Mouse (Mus musculus) urinary bladder, postnatal 4 days (tissue): Measurements from ENCODE around the gene Thrap3.
"Not testable (repeated sequence)": the region's sequence is repeated elsewhere in the genome, so short reads cannot be mapped to it uniquely, and the experiment has no call there.

Source experiments
- DNase-seq, 2 experiments: peaks; one replicate each; pipeline ENCODE4 v3.0.0; 2021 to 2022; ENCODE audit warnings: low spot score in 2 of 2

Gene Thrap3

DNA sequence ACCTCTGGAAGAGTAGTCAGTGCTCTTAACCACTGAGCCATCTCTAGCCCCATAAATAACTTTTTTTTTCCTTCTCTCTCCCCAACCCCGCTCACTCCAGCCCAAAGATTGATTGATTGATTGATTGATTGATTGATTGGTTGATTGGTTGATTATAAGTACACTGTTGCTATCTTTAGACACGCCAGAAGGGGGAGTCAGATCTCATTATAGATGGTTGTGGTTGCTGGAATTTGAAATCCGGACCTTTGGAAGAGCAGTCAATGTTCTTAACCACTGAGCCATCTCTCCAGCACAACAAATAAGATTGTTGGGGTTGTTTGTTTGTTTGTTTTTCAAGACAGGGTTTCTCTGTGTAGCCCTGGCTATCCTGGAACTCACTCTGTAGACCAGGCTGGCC lies 17.0 kb upstream of the Thrap3 start:
- not testable (repeated sequence) for DNase-seq

DNA sequence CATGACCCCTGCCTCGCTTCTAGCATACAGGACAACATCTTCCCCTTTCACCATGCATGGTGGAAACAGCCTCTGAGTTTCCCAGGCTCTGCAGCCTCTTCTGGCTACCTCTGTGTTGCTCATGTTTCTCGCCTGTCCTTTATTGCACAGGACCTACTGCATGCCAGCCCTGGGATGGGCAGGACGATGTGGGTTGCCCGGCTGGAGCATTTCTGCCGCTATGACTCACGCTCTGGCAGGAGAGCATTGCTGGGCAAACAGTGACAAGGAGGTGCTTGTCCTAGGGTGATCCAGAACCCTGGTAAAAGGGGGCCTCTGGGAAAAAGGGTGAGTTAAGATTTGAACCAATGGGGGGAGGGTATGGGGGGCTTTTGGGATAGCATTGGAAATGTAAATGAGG lies 15.2 kb upstream of the Thrap3 start:
- DNase-seq: no peak

DNA sequence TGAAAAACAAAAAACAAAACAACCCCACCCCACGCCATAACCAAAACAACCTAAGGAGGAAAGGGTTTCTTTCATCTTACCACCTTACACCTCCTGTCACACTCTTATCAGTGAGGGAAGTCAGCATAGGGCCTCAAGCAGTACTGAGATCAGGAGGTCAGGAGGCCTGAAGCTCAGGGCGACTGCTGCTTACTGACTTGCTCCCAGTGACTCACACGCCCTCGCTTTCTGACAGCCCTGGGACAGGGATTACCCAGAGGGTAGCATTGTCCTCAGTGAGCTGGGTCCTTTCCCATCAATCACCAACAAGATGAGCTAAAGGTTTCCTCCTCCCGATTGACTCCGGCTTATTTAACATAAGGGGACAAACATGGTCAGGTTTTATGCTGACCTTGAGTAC lies 4.5 kb upstream of the Thrap3 start:
- DNase-seq: no peak

DNA sequence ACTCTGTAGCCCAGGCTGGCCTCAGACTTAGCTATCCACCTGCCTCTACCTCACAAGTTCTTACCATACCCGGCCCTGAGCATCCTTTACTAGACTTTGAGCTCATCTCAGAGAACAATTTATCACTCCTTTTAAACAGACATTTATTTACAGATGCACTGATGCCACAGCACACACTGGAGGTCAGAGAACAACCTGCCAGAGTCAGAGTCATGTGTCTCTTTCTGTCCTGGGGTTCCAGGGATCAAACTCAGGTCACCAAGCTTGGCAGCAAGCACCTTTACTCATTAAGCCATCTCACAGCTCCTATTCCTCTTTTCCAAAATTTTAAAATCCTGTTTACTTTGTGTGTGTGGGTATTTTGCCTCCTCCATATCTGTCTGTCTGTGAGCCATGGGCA lies 2.8 kb upstream of the Thrap3 start:
- no peak for DNase-seq

DNA sequence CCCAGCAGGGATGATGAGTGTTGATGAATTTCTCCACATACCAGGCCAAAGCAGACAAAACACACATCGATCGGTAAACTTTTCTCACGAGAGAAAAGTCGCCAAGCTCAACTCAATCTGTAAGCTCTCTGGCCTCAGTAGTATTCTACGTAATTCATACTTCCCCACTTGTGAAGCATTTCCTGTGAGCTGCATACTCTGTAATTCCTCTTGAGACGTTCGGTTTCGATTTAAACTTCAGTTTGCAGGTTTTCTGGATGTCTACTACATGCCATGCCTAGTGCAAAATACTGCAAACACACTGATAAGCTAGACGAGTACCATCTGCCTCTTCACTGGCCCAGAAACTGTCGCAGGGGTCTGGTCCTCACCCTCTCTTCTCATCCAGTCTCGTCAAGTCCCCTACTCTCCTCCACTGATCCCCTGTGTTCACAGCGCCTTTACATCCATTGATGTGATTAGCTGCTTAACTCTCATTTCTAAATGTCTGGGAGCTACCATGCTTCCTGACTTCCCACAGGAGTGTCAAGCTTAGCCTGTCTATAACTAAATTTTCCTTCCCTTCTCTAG lies 2.2 kb upstream of the Thrap3 start:
- DNase-seq: no peak

DNA sequence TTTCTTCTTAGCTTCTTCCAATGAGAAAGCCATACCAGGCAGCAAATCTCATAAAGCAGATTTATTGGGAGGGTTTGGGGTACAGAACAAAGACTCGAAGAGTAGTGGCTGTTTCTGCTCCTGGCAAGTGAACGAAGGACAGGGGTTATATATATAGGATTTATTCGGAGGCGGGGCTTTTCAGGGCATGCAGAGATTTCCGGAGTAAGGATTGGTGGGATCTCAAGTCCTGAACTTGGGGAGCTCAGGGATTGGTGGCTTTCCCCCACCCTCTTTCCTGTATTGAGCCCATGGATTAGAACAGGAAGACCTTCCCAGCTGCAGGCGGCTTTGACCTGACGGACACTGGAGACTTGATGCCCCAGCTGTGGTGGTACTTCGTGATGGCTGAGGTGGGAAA lies 1.5 kb upstream of the Thrap3 start:
- DNase-seq: no peak

DNA sequence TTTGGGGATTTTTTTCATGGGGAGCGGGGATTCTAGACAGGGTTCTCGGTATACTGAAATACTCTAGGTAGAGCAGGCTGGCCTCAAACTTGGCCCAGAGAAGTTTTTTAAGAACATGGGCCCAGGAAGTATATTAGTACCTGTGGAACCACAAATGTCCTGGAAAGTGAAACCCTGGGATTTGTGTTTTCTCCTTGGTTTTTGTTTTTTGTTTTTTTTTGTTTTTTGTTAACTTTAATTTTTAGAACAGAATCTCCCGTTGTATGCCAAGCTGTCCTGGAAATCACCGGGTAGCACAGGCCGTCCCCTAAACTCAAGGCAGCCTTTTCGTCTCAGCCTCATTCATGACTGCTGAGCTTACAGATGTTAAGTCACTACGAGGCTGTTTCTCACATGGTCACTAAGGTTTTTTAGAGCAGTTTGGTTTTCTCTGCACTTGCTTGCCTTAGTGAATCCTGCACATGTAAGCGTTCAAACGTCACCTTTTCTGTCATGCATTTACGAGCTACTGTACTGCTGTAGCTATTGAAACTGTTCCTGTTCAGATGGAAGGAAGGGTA lies 856 bp upstream of the Thrap3 start:
- DNase-seq: no peak

DNA sequence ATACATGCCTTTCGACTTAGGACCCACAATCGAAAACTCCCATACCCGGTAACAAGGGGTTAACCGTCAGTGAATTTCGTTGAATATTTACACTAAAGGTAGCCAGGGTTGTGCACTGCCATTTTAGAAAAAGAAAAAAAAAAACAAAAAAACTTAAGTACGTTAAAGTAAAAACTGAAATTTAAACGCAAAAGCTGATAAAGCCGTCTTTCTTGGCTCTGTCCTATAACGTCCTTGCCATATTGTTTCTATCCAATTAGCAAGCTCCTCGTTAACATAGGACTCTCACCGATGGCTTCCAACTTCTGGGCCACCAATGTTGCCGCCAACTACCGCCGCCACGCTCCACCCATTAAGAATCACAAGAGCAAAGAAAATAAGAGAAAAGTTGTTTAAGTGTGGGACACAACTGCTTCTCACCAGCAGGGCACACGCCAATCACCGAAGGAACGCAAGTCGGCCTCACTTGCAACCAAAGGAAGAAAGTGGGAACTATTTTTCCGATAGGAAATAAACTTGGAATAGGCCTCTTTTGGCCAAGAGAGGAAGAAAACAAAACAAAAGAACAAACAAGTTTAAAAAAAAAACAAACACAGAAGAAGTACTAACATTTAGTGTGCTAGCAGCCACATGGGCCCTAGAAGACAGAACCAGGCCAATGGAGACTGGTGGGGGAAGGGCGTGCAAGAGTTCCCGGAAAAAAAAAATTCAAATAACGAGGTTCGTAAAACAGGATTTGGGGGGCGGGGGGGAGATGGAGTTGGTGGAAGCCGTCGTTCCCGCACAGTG lies 852 bp downstream of the Thrap3 start:
- DNase-seq: peak in 1 of 2 experiments; percentile 26

DNA sequence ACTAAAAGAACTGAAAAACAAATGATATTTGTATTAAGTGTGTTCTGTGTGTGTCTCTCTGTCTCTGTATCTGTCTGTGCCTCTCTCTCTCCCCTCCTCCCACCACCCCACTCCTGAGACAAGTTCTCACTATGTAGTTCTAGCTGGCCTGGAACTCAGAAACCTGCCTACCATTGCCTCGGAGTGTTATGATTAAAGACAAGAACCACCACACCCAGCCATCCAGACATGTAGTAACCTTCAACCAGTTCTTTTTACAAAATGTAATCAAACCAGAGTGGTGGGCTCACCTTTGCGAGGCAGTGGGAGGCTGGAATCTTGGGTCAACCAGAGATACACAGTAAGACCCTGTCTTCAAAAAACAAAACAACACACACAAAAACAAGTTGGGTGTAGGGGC lies 1.9 kb downstream of the Thrap3 start:
- no peak for DNase-seq

DNA sequence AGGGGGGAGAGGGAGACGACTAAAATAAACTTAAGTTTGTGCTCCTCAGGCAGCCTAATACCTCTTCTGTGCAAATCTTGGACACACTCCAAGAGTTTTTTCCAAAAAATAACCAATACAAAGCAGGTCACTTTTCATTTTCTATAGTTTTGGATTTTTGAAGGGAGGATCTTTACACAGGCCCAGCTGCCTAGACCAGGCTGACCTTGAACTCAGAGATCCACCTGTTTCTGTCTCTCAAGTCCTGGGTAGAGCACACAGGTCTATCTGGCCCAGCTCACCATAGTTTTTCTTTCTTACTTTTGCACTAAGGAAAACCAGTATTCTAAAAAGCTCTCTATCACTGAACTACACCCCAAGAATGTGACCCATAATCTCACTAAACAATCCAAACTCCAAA lies 2.5 kb downstream of the Thrap3 start:
- no peak for DNase-seq

DNA sequence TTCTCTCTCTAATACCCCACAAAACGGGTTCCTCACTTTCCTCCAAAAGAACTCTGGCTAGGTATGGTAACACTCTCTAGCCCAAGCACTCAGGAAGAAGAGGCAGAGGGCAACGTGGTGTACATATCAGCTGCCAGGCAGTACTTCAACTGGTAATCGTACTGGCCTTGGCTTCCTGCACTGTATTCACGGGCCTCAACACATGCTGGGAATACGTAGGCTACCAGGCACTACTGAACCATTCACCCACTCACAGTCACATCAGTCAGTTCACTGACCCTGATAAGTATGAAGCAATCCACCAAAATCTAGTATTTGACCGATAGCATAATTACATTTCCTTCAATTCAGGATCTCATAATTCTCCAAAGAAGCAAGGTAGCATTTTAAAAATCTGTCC lies 3.0 kb downstream of the Thrap3 start:
- DNase-seq: no peak

DNA sequence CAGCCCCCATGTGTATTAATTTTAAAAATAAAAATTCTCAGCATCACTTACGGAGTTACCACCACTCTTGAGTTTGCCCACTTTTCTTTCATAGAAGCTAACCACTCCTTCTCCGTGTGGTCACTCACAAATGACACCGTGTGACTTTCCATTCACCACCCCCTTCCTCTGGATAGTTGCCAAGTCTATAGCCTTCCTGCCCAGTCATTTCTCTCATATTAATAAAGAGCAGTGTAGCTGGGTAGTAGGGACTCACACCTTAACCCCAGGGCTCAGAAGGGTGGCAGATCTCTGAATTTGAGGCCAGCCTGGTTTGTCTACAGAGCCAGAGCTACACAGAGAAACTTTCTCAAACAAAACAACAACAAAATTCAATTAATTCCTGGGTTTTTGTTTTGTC lies 5.1 kb downstream of the Thrap3 start:
- no peak for DNase-seq

DNA sequence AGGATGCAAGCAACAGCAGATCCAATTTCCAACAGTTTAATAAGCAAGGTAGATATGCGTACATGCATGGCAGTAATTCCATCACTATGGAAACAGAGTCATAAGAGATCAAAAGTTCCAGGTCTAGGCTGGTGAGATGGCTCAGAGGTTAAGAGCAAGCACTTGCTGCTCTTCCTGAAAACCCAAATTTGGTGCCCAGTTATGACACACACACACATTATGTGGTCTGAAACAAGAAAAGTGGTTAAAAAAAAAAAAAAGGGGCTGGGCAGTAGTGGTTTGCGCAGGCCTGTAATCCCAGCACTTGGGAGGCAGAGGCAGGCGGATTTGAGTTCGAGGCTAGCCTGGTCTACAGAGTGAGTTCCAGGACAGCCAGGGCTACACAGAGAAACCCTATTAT lies 7.6 kb downstream of the Thrap3 start:
- no peak for DNase-seq

DNA sequence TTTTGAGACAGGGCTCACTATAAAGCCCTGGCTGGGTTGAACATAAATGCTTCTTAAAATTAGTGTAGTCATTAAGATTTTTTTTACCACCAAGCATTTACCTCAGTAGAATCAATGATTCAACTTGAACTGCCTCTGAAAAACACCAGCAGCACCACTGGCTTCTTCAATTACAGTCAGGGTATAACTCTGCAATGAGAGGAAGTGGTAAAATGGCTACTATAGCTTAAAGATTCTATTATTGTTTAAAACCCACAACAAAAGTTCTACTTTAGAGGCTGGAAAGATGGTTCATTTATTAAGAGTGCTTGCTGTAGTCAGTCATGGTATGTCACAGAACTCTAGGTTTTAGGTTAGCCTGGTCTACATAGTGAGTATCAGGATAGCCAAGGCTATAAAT lies 8.3 kb downstream of the Thrap3 start:
- DNase-seq: no peak

DNA sequence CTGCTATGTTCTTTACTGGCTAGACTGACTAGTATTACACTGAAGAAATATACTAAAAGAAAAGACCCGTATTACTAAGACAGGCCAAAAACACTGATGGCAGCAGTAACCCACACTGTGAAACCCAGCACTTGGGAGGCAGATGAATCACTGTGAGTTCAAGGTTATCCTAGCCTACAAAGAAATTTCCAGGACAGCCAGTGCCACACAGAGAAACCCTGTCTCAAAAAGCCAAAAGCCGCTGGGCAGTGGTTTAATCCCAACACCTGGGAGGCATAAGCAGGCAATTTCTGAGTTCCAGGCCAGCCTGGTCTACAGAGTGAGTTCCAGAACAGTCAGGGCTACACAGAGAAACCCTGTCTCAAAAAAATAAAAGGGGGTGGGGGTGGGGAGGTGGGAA lies 11.9 kb downstream of the Thrap3 start:
- DNase-seq: no peak

DNA sequence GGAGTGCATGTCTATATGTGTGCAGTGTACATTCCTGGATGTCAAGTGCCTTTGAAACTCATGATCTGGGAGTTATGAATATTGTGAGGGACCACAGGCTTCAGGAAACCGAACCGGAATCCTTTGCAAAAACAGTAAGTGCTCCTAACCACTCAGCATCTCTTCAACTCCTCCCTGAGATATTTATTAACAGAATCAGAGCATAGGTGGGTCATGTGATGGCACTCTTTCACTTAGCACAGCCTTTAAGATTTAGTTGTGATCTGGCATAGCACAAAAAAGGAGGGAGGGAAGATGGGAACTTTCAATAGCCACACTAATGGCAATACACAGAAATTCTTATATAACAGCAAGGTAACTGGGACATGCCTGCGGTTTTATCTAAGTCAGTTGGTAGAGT lies 15.5 kb downstream of the Thrap3 start:
- DNase-seq: no peak

DNA sequence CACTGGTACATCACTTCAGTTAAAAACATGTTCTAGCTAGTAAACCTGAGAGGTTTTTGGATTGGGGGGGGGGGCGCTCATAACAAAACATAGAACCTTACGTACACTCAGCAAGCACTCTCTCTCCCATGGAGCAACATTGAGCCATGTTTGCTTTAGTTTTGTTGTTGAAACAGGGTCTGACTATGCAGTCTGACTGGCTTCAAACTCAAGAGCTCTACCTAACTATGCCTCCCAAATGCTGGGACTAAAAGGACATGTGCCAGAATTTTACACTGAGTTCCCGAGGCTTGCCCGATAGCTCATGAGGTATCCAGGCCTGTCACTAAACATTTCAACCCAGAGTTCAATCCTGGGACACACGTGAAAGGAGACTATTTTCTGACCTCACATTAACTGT lies 19.5 kb downstream of the Thrap3 start:
- no peak for DNase-seq

DNA sequence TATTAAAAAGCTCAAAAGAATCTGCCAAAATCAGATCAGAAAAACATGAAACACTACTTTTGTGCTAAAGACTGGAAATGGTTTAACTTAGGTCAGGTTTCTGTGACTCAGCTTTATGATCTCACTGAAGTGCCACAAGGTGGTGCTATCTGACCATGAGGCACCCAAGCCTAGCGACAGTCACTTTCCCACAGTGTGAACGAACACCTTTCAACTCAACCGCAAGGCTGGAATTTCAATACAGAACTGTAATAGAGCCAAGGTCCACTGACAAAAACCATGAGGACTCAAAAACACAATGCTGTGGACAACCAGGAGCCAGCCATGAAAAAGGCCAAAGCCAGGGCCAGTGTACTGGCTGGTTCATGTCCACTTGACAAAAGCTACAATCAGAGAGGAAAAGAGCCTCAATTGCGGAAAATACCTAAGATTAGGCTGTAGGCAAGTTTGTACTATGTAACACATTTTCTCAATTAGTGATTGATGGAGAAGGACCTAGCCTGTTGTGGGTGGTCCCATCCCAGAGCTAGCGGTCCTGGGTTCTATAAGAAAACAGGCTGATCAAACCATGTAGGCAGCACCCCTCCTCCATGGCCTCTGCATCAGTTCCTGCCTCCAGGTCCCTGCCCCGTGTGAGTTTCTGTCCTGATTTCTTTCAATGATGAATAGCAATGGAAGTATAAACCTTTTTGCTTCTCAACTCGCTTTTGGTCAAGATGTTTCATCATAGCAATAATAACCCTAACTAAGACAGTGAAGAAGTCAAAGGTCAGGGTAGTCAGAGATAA lies 21.2 kb downstream of the Thrap3 start:
- no peak for DNase-seq

DNA sequence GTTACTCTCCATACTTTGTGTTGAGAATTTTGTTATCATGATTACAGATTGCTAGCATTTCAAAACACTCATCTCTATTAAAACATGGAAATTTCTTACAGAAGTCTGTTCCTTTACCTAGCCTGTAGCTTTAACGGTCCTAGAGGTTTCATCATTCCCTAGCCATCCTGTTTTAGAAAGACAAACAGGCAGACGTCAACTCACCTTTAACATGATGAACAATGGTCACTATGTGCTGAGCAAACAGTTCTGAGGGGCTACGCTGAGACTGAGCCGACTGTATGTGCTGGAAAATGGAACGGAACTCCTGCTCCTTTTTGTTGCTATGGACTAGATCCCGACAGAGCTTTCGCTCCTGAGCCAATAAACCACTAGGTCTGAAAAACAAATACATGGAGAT lies 26.6 kb downstream of the Thrap3 start:
- DNase-seq: not testable (repeated sequence)

DNA sequence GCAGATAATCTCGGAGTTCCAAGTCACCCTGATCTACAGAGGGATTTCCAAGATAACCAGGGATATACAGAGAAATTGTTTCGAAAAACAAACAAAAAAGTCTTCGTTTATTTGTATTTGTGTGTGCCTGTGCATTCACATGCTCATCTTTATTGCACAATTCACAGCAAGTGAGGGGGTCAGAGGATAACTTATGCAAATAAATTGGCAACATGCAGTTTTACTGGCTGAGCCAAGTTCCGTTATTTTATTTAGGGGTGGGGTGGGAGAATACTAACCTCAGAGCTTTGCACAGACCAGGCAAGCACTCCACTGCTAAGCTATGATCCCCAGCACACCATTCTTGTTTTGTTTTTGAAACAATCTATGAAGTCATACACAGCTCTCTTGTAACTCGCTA lies 28.8 kb downstream of the Thrap3 start:
- no peak for DNase-seq

DNA sequence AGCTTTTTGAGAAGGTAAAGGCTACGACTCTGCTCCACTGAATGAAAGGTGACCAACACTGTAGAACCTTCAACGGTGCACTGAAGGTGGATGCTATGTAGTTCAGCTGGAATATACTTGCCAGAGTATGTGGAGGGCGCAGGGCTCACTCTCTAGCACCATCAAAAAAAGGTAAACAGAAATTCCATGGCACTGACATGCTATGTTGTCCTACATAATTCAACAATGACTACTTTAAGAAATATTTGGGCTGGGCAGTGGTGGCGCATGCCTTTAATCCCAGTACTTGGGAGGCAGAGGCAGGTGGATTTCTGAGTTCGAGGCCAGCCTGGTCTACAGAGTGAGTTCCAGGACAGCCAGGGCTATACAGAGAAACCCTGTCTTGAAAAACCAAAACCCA lies 31.8 kb downstream of the Thrap3 start:
- not testable (repeated sequence) for DNase-seq

DNA sequence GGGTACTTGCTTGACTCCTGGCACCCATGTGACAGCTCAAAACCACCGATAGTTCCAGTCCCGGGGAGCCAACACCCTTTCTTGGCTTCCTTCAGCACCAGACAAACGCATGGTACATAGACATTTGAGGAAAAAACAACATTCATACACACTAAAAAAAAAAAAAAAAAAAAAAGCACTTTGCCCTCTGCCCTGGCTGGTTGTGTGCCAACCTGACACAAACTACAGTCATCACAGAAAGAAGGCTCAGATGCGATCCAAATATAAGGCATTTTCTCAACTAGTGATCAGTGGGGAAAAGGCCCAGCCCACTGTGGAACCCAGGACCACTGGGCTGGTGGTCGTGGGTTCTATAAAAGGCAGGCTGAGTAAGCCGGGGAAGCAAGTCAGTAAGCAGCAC lies 33.7 kb downstream of the Thrap3 start:
- no peak for DNase-seq

DNA sequence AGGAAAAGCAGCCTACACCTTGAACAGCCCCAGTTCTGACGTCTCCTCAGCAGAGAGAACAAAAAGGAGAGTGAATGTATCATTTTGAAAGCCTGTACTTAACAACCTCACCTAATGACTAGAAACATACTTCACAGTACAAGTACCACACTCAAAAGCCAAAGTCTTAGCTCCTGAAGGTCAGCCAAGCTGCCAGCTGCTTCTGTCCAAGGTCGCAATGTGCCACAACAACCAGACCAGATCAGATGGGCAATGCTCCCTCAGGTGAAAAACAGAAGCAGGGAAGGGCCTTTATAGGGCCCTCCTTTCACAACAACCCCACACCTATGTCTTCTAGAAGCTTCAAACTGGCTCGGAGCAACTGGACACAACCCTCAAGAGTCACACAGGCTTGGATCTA lies 36.5 kb downstream of the Thrap3 start:
- no peak for DNase-seq
